Mouse (Mus musculus) limb, embryonic 15.5 days (tissue): ENCODE data around the gene Plcb4. TPM values are rescaled to one million over a fixed set of nuclear protein-coding genes. Genes with fewer than 3 reads are reported as not detected.

Source experiments
- ATAC-seq: fragments of 200-750 bp; cut with Nextera tagmentation; 2 replicates; pipeline ENCODE4 v1.8.0; 2017; ENCODE audit warnings: low read depth, moderate TSS enrichment; ENCODE audit not compliant: insufficient number of reproducible peaks, low FRiP score, low TSS enrichment
- H3K27ac ChIP-seq: fragments of 300-500 bp; sonication (generic); 2 replicates; pipeline ENCODE4 v1.5.1; 2015; ENCODE audit warnings: moderate library complexity, mild to moderate bottlenecking, inconsistent platforms
- H3K27me3 ChIP-seq: fragments of 300-500 bp; sonication (generic); 2 replicates; pipeline ENCODE4 v1.6.1; 2015; ENCODE audit warnings: inconsistent platforms
- H3K36me3 ChIP-seq: fragments of 300-500 bp; sonication (generic); 2 replicates; pipeline ENCODE4 v1.6.1; 2015; ENCODE audit warnings: inconsistent platforms
- H3K4me1 ChIP-seq: fragments of 300-500 bp; sonication (generic); 2 replicates; pipeline ENCODE4 v1.6.1; 2015; ENCODE audit warnings: inconsistent platforms
- H3K4me2 ChIP-seq: fragments of 300-500 bp; sonication (generic); 2 replicates; pipeline ENCODE4 v1.6.1; 2015; ENCODE audit warnings: mild to moderate bottlenecking, inconsistent platforms
- H3K4me3 ChIP-seq: fragments of 300-500 bp; sonication (generic); 2 replicates; pipeline ENCODE4 v1.5.1; 2015; ENCODE audit warnings: mild to moderate bottlenecking, inconsistent platforms
- H3K9ac ChIP-seq: fragments of 300-500 bp; sonication (generic); 2 replicates; pipeline ENCODE4 v1.6.1; 2015; ENCODE audit warnings: inconsistent platforms
- H3K9me3 ChIP-seq: fragments of 300-500 bp; sonication (generic); 2 replicates; pipeline ENCODE4 v1.6.1; 2016; ENCODE audit warnings: inconsistent platforms
- WGBS: fragments of 180-500 bp; shearing (Covaris S2); methylation state at CpG from one replicate; pipeline ENCODE4 v1.1.7; 2015; 5-methylcytosine and 5-hydroxymethylcytosine counted together
- polyA plus RNA-seq: library from polyadenylated mRNA; unstranded; fragments of >200 nt; fragmentation: Nextera tagmentation; extraction: Ambion mirVana; gene quantifications from 2 replicates; pipeline ENCODE4 v1.2.1, GENCODE M21; 2015

Gene Plcb4
- polyA plus RNA-seq, 1 experiment from 2014 or later, result 17.4 TPM

DNA sequence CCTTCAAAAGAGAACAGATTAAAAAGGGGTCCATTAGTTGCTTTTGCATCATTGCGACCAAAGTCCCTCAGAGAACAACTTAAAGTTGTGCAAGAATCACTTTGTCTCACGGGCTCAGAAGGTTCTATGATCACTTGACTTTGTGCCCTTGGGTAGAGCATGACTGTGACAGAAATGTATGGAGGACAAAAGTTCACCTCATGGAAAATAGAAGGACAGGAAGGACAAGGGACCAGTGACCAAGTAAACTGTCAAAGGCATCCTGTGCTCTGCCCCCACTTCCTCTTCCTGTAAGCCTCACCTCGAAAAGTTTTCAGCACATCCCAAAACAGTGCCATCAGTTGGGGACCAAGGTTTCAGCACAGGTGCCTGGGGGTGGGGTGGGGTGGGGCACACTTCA, 7.9 kb upstream of the Plcb4 start:
- Histone ChIP-seq H3K9me3 (no peaks in the 10 kb centered on the region), H3K4me2 (no peak overlapping the region), H3K27me3 (no peaks in the 10 kb centered on the region), H3K27ac (no peak overlapping the region), H3K4me1 (no peaks in the 10 kb centered on the region), H3K4me3 (no peak overlapping the region), H3K9ac (no peak overlapping the region), H3K36me3 (no peaks in the 10 kb centered on the region)
- ATAC-seq, result no peak
- WGBS, result 73% methylated on average over 3 of the region's 3 CpGs

DNA sequence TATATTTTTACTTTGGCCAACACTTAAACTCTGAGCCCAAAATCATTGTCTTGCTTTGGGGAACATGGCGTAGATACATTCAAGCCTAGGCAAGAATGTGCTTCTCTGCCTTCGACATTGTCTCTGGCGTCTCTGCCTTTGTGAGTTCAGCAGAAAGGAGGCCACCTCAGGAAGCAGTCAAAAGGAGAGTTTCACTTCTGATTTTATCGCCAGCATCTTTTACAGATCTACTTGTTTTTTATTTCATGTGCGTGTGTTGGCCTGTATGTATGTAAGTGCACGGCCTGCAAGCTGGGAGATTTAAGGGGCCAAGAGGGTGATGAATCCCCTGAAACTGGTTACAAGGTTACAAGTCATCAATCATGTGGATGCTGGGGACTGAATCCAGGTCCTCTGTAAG, 6.8 kb upstream of the Plcb4 start:
- Histone ChIP-seq H3K27ac (no peak overlapping the region), H3K4me2 (no peak overlapping the region), H3K9ac (no peak overlapping the region), H3K4me3 (no peak overlapping the region), H3K27me3 (no peaks in the 10 kb centered on the region), H3K36me3 (no peaks in the 10 kb centered on the region), H3K4me1 (no peaks in the 10 kb centered on the region), H3K9me3 (no peaks in the 10 kb centered on the region)
- no peak for ATAC-seq
- 80% methylated on average over 6 of the region's 6 CpGs for WGBS

DNA sequence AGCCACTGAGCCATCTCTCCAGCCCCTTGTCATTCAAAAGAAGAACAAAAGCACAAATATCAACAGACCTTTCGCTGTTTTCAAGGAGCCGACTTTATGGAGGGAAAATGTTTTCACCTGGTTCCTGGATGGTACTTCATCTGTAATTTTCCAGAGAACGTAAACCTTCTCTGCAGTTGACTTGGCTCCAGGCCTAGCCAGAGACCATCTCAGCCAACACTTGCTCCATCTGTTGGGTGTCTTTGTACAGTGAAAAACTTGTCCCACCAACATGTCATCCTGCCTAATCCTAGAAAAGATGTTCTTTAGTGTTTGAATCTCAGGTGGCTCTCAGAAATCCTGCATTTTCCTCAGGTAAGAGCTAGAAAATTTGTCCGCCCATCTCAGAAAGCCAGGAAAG, 6.4 kb upstream of the Plcb4 start:
- Histone ChIP-seq H3K4me2 (no peak overlapping the region), H3K9ac (no peak overlapping the region), H3K36me3 (no peaks in the 10 kb centered on the region), H3K9me3 (no peaks in the 10 kb centered on the region), H3K4me3 (no peak overlapping the region), H3K27ac (no peak overlapping the region), H3K4me1 (no peaks in the 10 kb centered on the region), H3K27me3 (no peaks in the 10 kb centered on the region)
- ATAC-seq, result no peak
- WGBS, result 83% methylated on average over 4 of the region's 4 CpGs

DNA sequence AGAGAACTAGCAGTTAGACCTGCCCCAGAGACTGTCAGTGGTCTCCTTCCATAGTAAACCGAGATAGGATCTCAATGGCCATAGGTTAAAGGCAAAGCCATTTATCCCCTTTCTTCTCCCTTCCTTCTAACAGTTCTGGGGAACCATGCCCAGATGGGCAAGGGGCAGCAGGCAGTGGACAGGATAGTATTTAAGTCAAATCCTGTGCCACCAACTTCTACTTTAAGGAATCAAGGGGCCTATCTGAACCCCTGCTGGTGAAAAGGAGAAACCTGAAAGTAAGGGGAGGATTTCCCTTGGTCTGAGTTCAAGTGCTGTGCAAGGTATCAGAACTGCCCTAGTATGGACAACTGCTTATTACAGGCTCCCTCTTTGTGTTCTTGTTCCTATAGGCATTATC, 2.9 kb upstream of the Plcb4 start:
- H3K36me3 ChIP-seq, result no peaks in the 10 kb centered on the region
- no peak for ATAC-seq
- 0 out of 2 replicates have a peak, but pooled peaks cover 3% of the 10 kb centered on the region for H3K4me1 ChIP-seq
- H3K4me2 ChIP-seq, result no peak overlapping the region
- H3K4me3 ChIP-seq, result no peak overlapping the region
- 88% methylated on average over 1 of the region's 1 CpGs for WGBS
- no peaks in the 10 kb centered on the region for H3K9me3 ChIP-seq
- H3K9ac ChIP-seq, result no peak overlapping the region
- H3K27me3 ChIP-seq, result no peaks in the 10 kb centered on the region
- H3K27ac ChIP-seq, result no peak overlapping the region

DNA sequence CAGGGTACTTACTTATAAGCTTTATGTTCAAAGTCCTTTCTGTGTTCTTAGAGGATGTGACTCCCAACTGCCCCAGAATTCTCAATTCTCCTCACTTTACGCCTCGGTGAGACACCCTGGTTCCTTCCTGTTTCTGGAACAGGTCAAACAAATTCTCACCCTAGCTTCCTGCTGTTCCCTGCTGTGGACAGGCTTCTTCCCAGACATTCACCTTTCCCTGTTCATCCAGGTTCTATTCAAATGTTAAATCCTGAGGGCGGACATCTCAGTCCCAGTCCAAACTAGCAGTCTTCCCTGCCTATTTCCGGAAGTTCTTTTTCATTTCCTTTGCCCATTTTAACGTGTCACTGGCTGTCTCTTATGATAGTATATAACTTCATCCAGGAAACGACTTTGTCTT, 2.2 kb upstream of the Plcb4 start:
- Histone ChIP-seq H3K36me3 (no peaks in the 10 kb centered on the region), H3K4me2 (no peak overlapping the region), H3K27ac (no peak overlapping the region), H3K9ac (no peak overlapping the region), H3K9me3 (no peaks in the 10 kb centered on the region), H3K4me3 (no peak overlapping the region), H3K27me3 (no peaks in the 10 kb centered on the region), H3K4me1 (0 out of 2 replicates have a peak, but pooled peaks cover 3% of the 10 kb centered on the region)
- 72% methylated on average over 6 of the region's 6 CpGs for WGBS
- ATAC-seq, result no peak

DNA sequence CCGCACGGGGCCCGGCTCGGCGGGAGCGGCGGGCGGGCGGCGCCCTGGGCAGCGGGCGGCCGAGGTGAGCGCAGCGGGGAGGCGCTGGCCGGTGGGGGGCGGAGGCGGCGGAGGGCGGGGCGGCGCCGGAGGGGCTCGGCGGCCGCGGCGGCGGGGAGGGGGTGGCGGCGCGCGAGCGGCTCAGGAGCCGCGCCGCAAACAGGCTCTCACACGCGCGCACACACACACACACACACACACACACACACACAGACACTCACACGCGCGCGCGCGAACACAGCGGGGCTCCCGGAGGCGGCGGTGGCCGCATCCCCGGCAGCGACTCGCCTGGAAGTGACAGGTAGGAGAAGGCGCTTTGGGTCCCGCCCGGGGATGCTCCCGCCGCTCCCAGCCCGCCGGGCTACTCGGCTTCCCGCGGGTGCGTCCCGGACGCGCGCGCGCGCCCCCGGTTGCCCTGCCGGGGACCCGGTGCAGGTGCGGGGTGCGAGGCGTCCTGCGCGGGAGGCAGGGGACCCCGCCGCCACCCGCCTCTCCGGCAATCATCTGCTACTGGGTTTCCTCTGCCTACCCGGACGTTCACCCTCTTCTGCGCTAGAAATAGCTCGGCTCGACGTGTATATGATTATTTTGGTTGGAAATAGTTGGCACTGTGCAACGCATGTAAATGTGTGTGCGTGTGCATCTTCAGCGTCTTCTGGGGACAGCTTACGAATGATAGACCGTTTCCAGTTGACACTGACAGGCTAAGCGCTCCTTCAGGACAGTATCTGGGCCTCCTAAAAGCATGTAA, 775 bp downstream of the Plcb4 start:
- peak overlapping the region; percentile 83 for H3K4me3 ChIP-seq
- H3K27me3 ChIP-seq, result no peaks in the 10 kb centered on the region
- H3K9ac ChIP-seq, result peak overlapping the region; percentile 86
- peak; percentile 50; the same call in 1 of the 2 replicates for ATAC-seq
- H3K9me3 ChIP-seq, result no peaks in the 10 kb centered on the region
- no peaks in the 10 kb centered on the region for H3K36me3 ChIP-seq
- H3K4me2 ChIP-seq, result peak overlapping the region; percentile 87
- peak overlapping the region; percentile 90 for H3K27ac ChIP-seq
- 0 out of 2 replicates have a peak, but pooled peaks cover 3% of the 10 kb centered on the region for H3K4me1 ChIP-seq
- WGBS, result 2% methylated on average over 55 of the region's 97 CpGs

DNA sequence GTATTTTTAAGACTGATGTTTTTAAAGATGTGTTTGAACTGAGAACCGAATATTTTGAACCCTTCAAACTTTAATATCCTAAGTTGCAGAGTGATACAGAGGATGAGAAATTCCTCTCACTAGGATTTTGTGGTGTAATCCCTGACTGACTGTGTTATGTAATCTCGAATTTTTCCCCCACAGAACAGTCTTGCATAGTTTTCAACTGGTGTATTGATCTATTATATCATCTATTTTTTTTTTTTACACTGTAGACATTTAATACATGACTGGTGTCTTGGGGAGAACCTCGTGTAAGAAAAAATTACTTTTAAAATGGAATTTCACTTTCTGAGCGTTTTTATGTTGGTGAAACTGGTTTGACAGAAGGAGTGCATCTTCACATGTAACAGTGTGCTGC, 2.0 kb downstream of the Plcb4 start:
- Histone ChIP-seq H3K27me3 (no peaks in the 10 kb centered on the region), H3K36me3 (no peaks in the 10 kb centered on the region), H3K9ac (no peak overlapping the region), H3K9me3 (no peaks in the 10 kb centered on the region), H3K4me1 (0 out of 2 replicates have a peak, but pooled peaks cover 3% of the 10 kb centered on the region), H3K4me3 (no peak overlapping the region), H3K27ac (no peak overlapping the region), H3K4me2 (no peak overlapping the region)
- WGBS, result 43% methylated on average over 4 of the region's 4 CpGs
- ATAC-seq, result no peak

DNA sequence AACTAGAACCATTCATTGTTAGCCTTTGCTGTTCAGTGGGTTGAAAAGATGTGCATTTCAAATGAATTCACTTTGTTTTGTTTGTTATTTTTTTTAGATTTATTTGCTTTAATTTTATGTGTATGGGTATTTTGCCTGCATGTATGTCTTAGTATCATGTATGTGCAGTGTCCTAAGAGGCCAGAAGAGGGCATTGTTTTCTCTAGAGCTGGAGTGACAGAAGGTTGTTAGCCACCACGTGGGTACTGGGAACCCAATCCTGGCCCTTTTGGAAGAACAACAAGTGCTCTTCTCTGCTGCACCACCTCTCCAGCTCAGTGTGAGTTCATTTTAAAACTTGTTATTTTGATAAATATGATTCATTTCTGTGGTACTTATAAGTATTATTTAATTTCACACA, 5.0 kb downstream of the Plcb4 start:
- Histone ChIP-seq H3K27ac (no peak overlapping the region), H3K27me3 (no peaks in the 10 kb centered on the region), H3K9ac (no peak overlapping the region), H3K9me3 (no peaks in the 10 kb centered on the region), H3K36me3 (no peaks in the 10 kb centered on the region), H3K4me3 (no peak overlapping the region), H3K4me2 (no peak overlapping the region), H3K4me1 (0 out of 2 replicates have a peak, but pooled peaks cover 3% of the 10 kb centered on the region)
- no peak for ATAC-seq
- 80% methylated on average over 1 of the region's 1 CpGs for WGBS

DNA sequence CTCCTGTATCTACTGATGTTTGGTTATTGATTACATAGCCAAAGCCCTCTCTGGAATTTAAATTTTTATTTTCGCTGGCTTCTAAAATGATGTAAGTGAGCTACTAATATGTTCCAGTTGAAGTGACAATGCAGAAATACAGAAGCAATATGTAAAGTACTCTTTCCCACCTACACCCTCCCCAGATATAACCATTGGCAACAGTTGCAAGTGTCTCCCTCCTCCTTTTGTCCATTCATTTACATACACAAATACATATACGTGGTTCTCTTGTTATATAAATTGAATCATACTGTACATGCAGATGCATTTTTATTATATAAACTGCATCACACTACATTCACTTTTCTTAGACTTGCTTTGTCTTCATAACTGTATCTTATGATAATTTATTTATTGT, 8.7 kb downstream of the Plcb4 start:
- H3K27ac ChIP-seq, result no peak overlapping the region
- H3K4me2 ChIP-seq, result no peak overlapping the region
- no peak overlapping the region for H3K9ac ChIP-seq
- 88% methylated on average over 2 of the region's 2 CpGs for WGBS
- H3K36me3 ChIP-seq, result no peaks in the 10 kb centered on the region
- no peaks in the 10 kb centered on the region for H3K27me3 ChIP-seq
- H3K4me1 ChIP-seq, result no peaks in the 10 kb centered on the region
- no peak overlapping the region for H3K4me3 ChIP-seq
- no peak for ATAC-seq
- no peaks in the 10 kb centered on the region for H3K9me3 ChIP-seq

DNA sequence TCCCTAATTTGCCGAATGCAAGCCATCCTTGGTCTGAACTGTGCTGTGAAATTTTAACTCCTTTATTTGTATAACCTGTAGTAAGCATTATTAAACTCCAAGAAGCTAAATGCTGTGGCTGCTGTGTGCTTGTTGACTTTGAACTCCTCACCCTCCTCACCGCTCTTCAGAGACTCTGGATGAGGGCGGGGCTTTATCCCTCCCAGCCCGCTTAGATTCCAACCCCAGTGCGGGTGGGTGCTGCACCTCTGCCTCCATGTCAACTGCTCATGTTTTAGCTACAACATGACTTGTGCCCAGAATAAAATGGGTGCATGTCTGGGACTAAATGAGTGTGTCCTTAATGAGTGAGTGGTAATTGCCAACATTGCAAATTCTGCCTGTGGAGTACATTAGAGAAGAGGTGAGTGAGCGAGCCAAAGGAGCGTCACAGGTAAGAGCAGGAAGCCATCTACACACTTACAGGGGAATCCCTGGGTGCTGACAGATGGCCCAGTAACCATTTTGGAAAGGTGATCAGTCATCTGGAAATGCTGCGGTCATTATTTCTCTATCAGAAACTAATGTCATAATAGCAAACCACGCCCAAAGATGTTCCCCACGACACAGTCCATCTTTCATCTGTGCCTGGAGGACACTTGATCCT, 13.8 kb downstream of the Plcb4 start:
- Histone ChIP-seq H3K27me3 (no peaks in the 10 kb centered on the region), H3K9me3 (no peaks in the 10 kb centered on the region), H3K9ac (no peak overlapping the region), H3K27ac (no peak overlapping the region), H3K4me2 (no peak overlapping the region), H3K4me1 (no peaks in the 10 kb centered on the region), H3K4me3 (no peak overlapping the region), H3K36me3 (no peaks in the 10 kb centered on the region)
- no peak for ATAC-seq
- 79% methylated on average over 10 of the region's 10 CpGs for WGBS

DNA sequence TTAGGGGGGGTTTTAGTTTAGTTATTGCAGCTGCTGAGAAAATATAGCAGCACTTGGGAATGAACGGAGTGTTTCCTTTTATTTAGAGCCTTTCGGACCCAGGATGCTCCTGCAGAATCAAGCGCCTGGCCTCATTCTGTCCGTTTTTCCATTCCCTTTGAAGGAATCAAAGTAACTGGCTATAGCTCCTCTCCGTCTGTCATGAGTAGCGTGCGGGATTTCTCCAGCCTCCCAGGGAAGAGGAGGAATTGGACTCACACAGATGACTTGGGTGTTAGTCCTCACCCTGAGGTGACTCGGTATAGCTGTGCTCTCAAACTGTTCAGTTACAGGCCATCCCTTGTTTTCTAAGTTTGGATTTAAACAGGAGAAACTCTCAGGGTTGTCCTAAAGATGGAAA, 14.8 kb downstream of the Plcb4 start:
- no peaks in the 10 kb centered on the region for H3K4me1 ChIP-seq
- H3K9me3 ChIP-seq, result no peaks in the 10 kb centered on the region
- no peak overlapping the region for H3K4me3 ChIP-seq
- 87% methylated on average over 8 of the region's 8 CpGs for WGBS
- no peaks in the 10 kb centered on the region for H3K36me3 ChIP-seq
- H3K27me3 ChIP-seq, result no peaks in the 10 kb centered on the region
- H3K4me2 ChIP-seq, result no peak overlapping the region
- no peak for ATAC-seq
- no peak overlapping the region for H3K9ac ChIP-seq
- H3K27ac ChIP-seq, result no peak overlapping the region

DNA sequence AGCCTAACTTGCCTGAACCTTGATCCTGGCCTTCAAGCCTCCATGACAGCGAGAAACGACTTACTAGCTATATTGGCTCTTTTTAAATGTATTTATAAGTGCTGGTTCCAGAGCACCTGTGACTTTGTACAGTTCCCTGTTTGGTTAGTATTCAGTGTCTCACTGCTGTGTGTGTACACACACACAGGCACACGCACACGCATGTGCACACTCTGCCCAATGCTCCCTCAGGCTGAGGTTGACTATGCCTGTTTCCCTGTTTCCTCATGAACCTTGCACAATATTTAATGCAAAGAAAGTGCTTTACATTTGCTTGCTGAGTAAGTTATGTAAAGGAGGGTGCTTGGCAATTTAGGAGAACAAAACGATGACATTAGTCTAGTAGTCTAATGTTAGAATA, 16.5 kb downstream of the Plcb4 start:
- Histone ChIP-seq H3K9ac (no peak overlapping the region), H3K9me3 (no peaks in the 10 kb centered on the region), H3K4me1 (peaks cover 5% of the 10 kb centered on the region; the same call in 1 of the 2 replicates), H3K36me3 (no peaks in the 10 kb centered on the region), H3K4me3 (no peak overlapping the region), H3K4me2 (no peak overlapping the region), H3K27me3 (no peaks in the 10 kb centered on the region), H3K27ac (no peak overlapping the region)
- no peak for ATAC-seq
- 84% methylated on average over 5 of the region's 5 CpGs for WGBS
